Mouse (Mus musculus) brown adipose tissue, adult 24 weeks (tissue): Measurements from ENCODE around the gene Axin1. TPM values are rescaled to one million over a fixed set of nuclear protein-coding genes. Genes with fewer than 3 reads are reported as not detected.

Experiments
- H3K27ac ChIP-seq: fragments of 200-500 bp; replicated peaks from 2 replicates; pipeline ENCODE4 v1.5.1; 2012; ENCODE audit warnings: low read depth, mild to moderate bottlenecking, low read length
- H3K4me1 ChIP-seq: fragments of 200-500 bp; 2 replicates; pipeline ENCODE4 v1.6.1; 2012; ENCODE audit warnings: low read length, mixed read lengths; ENCODE audit not compliant: control insufficient read depth, insufficient read depth, insufficient read length
- H3K4me3 ChIP-seq: fragments of 200-500 bp; 2 replicates; pipeline ENCODE4 v1.5.1; 2012; ENCODE audit warnings: low read depth, mild to moderate bottlenecking, low read length, moderate library complexity; ENCODE audit not compliant: insufficient read depth
- polyA plus RNA-seq: library from polyadenylated mRNA; stranded (reverse); fragments of >200 nt; gene quantifications from 2 replicates; pipeline ENCODE4 v1.2.4, GENCODE M21; 2012; ENCODE audit not compliant: missing spikeins, insufficient read depth, insufficient read length

The Axin1 gene
- polyA plus RNA-seq, 1 experiment: 10.5 TPM

DNA sequence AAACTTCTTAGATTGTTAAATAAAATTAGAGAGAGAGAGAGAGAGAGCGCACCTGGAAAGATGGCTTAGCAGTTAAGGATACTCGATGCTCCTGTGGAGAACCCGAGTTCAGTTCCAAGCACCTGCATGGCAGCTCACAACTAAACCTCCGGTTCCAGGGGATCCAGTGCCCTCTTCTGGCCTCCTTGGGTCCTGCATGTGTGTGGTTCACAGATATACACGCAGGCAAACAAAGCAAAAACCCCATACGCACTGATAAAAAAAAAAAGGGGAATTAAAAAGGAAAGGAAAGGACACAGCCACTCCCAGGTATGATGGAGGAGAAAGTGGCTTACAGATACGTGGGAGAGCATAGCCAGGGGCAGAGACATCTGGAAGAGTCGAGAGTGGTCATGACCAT lies 94.4 kb downstream of the Axin1 start:
- Histone ChIP-seq H3K4me1 (peaks cover 2% of the 10 kb centered on the region; the same call in 1 of the 2 replicates), H3K4me3 (no peak overlapping the region), H3K27ac (no peak overlapping the region)

DNA sequence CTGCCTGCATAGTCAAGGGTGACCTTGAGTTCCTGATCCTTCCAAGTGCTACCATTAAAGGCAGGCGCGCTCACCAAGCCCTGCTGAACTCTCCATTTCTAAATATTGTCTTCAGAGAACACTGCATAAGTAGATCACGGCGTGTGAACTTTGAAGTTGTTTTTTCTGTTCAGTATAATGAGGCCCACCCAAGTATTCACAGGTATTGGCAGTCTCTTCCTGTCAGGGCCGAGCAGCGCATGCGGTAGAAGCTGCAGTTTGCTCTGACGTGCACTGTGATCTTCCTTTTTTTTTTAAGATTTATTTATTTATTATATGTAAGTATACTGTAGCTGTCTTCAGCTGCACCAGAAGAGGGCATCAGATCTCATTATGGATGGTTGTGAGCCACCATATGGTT lies 95.9 kb downstream of the Axin1 start:
- H3K4me1 ChIP-seq: peaks cover 2% of the 10 kb centered on the region; the same call in 1 of the 2 replicates
- H3K4me3 ChIP-seq: no peak overlapping the region
- H3K27ac ChIP-seq: 0 out of 2 replicates have a peak overlapping the region, but pooled peaks have one; percentile 15

DNA sequence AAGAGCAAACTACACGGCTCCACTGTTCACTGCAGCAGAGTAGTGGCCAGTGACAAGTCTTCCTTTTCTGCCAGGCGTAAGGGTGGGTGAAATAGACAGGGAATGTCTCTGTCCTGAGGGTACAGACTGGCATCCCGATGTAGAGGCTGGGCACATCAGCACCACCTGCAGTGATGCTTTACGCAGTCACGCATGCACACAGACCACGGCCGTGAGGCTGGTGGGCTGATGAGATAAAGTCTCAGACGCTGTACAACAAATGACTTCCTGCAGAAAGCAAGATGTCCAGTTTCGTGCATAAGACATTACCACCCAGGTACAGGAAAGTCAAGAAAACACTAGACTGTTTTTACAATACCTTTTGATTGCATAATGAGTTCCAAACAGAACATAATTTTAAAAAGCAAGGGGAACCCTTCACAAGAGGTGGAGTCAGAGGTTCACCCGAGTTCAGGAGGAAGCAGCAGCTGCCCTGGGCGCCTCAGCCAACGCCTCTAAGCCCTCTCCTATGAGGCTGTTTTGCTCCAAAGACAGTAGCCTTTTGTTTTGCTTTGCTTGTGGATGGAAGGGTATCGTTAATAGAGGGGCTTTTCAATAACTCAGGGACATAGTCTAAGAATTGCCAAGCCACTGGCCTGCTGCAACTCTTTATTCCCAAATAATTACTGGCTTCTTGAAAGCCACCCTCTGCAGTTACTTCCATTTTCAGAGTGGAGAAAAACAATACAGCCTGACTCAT lies 96.8 kb downstream of the Axin1 start:
- H3K27ac ChIP-seq: peak overlapping the region; percentile 66
- peaks cover 2% of the 10 kb centered on the region; the same call in 1 of the 2 replicates for H3K4me1 ChIP-seq

DNA sequence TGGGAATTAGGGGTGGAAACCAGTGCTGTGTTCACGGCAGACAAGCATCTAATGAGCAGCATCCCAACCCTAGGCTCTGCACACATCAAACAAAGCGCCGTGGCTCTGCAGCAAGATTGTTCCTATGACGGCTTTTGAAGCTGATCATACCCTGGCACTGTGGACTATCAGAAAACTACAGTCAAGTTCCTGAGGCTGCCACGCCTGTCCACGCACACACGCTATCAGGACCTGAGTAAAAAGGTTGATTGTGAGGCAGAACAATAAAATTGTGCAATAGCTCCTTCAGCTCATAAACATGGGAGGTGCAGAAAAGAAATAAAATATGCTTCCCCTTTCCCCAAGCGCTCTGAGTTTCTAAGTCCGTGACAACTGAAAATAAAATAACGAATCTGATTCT lies 99.2 kb downstream of the Axin1 start:
- Histone ChIP-seq H3K4me3 (no peak overlapping the region), H3K4me1 (peaks cover 7% of the 10 kb centered on the region), H3K27ac (no peak overlapping the region)

More for the DNA sequence above, 96.8 kb downstream of the Axin1 start:
- no peak overlapping the region for H3K4me3 ChIP-seq

DNA sequence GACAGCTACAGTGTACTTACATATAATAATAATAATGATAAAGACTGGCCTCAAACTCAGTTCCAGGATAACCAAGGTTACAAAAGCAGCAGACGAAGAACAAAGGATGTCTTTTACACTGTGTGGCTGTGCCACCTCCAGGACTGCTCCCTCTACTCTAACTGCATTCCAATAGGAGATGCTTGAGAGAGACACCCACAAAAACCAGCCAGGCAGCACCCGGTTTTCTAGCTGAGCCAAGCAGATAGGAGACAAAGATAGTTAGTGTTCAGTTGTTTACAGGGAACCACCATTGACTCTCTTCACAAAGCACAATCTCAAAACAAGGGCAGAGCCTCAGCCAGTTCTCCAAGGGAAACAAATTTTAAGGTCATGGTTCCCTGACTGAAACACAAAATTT lies 101.1 kb downstream of the Axin1 start:
- peaks cover 7% of the 10 kb centered on the region for H3K4me1 ChIP-seq
- no peak overlapping the region for H3K4me3 ChIP-seq
- no peak overlapping the region for H3K27ac ChIP-seq

DNA sequence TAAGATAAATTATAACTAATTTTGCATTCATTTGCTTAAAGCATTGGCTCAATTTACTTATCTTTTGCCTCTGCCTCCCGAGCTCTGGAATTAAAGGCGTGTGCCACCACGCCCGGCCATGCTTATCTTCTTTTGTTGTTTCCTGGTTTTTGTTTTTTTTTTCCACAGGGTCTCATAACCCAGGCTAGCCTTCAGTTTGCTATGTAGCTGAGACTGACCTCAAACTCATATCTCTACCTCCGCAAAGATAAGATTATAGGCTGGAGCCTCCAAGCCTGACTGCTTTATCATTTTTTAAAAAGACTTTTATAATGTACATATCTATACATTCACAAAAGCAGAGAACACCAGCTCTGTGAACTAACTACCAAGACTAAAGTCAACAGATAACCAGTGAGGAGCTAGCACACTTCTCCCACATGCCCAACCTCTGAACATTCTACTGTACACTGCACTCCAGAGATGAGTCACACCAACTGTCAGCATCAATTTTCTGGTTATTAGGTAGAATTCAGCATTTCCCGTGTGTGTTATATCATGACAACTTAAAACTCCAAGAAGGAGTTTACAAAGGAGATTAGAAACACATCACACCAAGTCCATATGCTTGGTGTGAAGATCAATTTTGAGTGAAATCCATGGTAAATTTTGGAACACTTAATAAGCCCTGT lies 101.8 kb downstream of the Axin1 start:
- Histone ChIP-seq H3K4me1 (peaks cover 5% of the 10 kb centered on the region), H3K4me3 (no peak overlapping the region), H3K27ac (no peak overlapping the region)

DNA sequence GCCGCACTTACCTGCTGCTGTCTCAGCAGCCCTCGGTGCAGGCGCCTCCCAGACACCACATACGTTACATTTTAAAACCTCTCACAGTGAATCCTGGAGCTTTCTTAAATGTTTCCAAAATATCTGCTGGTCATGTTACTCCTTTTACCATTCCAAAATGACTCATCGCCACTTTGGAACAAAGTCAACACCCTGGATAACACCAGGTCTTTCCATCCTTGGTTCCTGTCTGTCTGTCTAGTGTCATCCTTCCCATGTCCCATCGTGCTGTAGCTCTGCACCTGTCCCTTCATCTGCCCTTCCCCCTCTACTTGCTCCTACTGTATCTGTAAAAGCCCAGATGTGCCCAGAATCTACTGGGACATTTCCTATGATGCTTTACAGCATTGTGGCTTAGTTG lies 102.5 kb downstream of the Axin1 start:
- Histone ChIP-seq H3K4me1 (peaks cover 5% of the 10 kb centered on the region), H3K4me3 (no peak overlapping the region), H3K27ac (no peak overlapping the region)

DNA sequence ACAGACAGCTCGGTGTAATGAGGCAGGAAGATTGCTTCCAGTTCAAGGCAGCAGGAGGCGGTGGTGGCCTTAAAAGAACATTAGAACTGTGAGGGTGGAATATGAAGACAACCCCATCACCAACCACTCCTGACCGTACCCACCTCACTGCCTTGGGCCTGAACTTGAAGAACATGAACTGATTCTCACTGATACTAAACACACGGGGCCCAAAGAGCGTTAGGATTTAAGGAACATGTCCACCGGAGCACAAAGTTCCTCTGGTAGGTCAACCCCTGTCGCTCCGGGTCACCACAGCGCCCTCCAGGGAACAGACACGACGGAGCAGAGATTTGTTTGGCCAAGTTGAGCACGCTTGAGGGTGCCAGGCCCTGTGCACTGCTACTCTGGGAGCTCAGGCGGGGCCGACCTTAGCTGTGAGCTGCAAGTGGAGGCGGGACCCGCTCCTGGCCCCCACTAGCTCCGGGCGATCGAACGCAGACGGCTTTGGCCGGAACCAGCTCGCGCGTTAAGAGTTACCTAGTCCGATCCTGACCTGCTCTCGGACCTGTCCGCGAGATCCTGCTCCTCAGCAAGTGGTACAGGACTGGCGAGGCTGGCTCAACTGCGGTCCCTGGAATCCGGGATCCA lies 105.1 kb downstream of the Axin1 start:
- Histone ChIP-seq H3K4me1 (peaks cover 5% of the 10 kb centered on the region), H3K27ac (peak overlapping the region; percentile 92), H3K4me3 (peak overlapping the region; percentile 80)

DNA sequence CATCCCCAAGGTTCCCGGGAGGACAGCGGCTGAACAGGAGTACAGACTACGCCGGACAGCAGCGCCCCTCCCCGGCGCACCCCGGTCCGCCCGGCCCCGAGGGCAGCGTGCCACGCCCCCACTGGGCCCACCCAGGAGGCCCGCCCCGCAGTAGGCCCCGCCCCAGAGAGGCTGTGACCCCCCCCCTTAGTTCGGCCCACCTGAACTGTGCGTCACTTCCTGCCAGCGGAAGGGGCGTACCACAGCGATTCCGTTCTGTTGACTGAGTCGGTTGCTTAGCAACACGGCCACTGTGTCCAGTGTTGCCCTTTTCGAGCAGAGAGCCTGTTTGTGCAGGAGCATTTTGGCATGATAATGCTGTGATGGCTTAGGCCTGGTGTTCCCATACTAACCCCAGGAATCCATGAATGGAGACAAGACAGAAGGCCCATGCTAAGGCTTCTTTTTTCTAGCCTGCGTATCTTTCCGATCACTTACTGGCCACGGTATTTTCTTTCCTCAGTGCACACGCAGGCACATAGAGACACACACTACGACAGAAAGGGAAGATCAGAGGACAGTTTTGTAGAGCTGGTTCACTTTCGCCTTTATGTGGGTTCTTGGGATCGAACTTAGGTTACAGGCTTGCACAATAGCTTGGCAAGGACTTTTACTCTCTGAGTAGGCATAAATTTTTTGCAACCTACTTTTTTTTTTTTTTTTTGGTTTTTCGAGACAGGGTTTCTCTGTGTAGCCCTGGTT lies 105.8 kb downstream of the Axin1 start, which contains the start of gene Fam234a:
Fam234a (minus strand) TSS at position 142 of the 741 bp plus-strand sequence.
- H3K4me1 ChIP-seq: peaks cover 5% of the 10 kb centered on the region
- peak within 1 kb of the TSS; percentile 92 for H3K27ac ChIP-seq
- peak within 1 kb of the TSS; percentile 80 for H3K4me3 ChIP-seq

Other genes with a start within 250 kb of the Axin1 start
- gene Rab40c, start 219.0 kb upstream of the Axin1 start, polyA plus RNA-seq: 6.3 and 7.0 TPM in 2 replicates
- gene Pigq, start 193.8 kb upstream of the Axin1 start, polyA plus RNA-seq: 65.6 and 109 TPM in 2 replicates
- not detected in 2 replicates for gene Nhlrc4, start 193.7 kb upstream of the Axin1 start, polyA plus RNA-seq
- not detected in 2 replicates for gene A930017K11Rik, start 186.1 kb upstream of the Axin1 start, polyA plus RNA-seq
- gene Capn15, start 152.9 kb upstream of the Axin1 start, polyA plus RNA-seq: 4.7 and 5.6 TPM in 2 replicates
- gene Rab11fip3, start 69.1 kb upstream of the Axin1 start, polyA plus RNA-seq: 5.3 and 5.7 TPM in 2 replicates
- 48.4 and 53.1 TPM in 2 replicates for gene Decr2, start 48.4 kb upstream of the Axin1 start, polyA plus RNA-seq
- gene Nme4, start 43.1 kb upstream of the Axin1 start, polyA plus RNA-seq: 1.9 and 5.5 TPM in 2 replicates
- 3.0 and 5.1 TPM in 2 replicates for gene Tmem8, start 25.4 kb upstream of the Axin1 start, polyA plus RNA-seq
- 126 and 135 TPM in 2 replicates for gene Mrpl28, start 15.2 kb upstream of the Axin1 start, polyA plus RNA-seq
- not detected in 2 replicates for gene Pdia2, start 60.4 kb downstream of the Axin1 start, polyA plus RNA-seq
- gene Rgs11, start 64.3 kb downstream of the Axin1 start, polyA plus RNA-seq: not detected in 2 replicates
- 3.1 and 7.4 TPM in 2 replicates for gene Arhgdig, start 69.1 kb downstream of the Axin1 start, polyA plus RNA-seq
- 42.0 and 48.6 TPM in 2 replicates for gene Fam234a, start 105.6 kb downstream of the Axin1 start, polyA plus RNA-seq
- gene Luc7l, start 114.2 kb downstream of the Axin1 start, polyA plus RNA-seq: 10.7 and 23.5 TPM in 2 replicates